Mouse (Mus musculus): ENCODE measurements around the gene Pfkfb3. TPM values are rescaled to one million over a fixed set of nuclear protein-coding genes. Genes with fewer than 3 reads are reported as not detected.

The Pfkfb3 gene
- polyA plus RNA-seq, 2 experiments: 11.4 to 19.6 TPM

DNA sequence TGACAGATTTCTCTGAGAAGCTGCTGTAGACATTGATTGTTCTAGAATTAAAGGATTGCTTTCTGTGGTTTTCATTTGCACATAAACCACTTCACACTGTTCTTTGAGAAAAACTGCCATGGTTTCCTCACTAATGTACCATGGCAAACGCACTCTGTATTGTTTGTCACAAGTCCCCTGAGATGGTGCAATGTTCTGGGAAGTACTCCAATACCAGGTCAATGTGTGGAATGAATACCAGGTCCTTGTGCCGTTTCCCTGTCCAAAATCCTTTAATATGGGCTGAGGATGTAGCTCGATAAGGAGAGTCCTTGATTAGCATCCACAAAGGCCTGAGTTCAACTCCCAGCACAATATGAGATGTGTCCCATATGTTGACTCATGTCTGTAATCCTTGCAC lies 105.2 kb downstream of the Pfkfb3 start:
- Histone ChIP-seq H3K9ac (ENCODE audit: low read depth, low read length, severe bottlenecking) (no peak overlapping the region), H3K36me3 (ENCODE audit: control insufficient read depth, insufficient read depth, low read length) (no peaks in the 10 kb centered on the region), H3K4me3 (replicated peaks; ENCODE audit: low read length) (no peak overlapping the region), H3K4me1 (ENCODE audit: control insufficient read depth, insufficient read depth, low read length) (no peaks in the 10 kb centered on the region), H3K27ac (replicated peaks; ENCODE audit: low read depth, low read length) (no peak overlapping the region), H3K9me3 (ENCODE audit: control insufficient read depth, low read length) (no peaks in the 10 kb centered on the region), H3K4me2 (replicated peaks; ENCODE audit: low read depth, low read length, severe bottlenecking) (no peak overlapping the region), H3K27me3 (ENCODE audit: control insufficient read depth, insufficient read depth, low read length) (no peaks in the 10 kb centered on the region)
- DNase-seq (ENCODE audit: low spot score) (no peak), ATAC-seq (ENCODE audit: low FRiP score, low read depth) (no peak)
- TF ChIP-seq POLR2A (IDR thresholded peaks at IDR 0.05; ENCODE audit: borderline replicate concordance, extremely low read depth, insufficient read depth, insufficient read length): no peak
- 79% methylated on average over 3 of the region's 3 CpGs for WGBS

DNA sequence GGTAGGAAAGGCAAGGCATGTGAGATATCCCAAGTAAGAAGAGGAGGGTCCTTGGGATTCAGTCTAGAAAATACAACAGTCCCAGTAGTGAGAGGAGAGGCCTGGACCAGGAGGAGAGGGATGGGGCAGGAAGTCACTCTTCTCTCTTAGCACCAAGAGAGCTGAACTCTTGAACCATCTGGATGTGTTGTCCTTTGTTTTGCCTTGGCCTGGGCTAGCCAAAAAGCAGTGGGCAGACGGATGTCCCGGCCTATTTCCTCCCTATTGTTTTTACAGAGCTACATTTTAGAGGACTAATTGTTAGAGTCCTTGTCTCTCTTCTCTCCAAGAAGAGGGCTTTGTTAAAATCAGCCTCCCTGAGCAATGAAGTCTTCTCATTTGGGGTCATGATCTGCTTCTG lies 106.0 kb downstream of the Pfkfb3 start:
- DNase-seq (ENCODE audit: low spot score) (no peak), ATAC-seq (ENCODE audit: low FRiP score, low read depth) (no peak)
- Histone ChIP-seq H3K36me3 (ENCODE audit: control insufficient read depth, insufficient read depth, low read length) (no peaks in the 10 kb centered on the region), H3K27me3 (ENCODE audit: control insufficient read depth, insufficient read depth, low read length) (no peaks in the 10 kb centered on the region), H3K4me3 (replicated peaks; ENCODE audit: low read length) (no peak overlapping the region), H3K4me2 (replicated peaks; ENCODE audit: low read depth, low read length, severe bottlenecking) (no peak overlapping the region), H3K27ac (replicated peaks; ENCODE audit: low read depth, low read length) (no peak overlapping the region), H3K9ac (ENCODE audit: low read depth, low read length, severe bottlenecking) (no peak overlapping the region), H3K4me1 (ENCODE audit: control insufficient read depth, insufficient read depth, low read length) (no peaks in the 10 kb centered on the region), H3K9me3 (ENCODE audit: control insufficient read depth, low read length) (no peaks in the 10 kb centered on the region)
- no peak for TF ChIP-seq POLR2A (IDR thresholded peaks at IDR 0.05; ENCODE audit: borderline replicate concordance, extremely low read depth, insufficient read depth, insufficient read length)
- 84% methylated on average over 2 of the region's 2 CpGs for WGBS

- TF ChIP-seq POLR2A (IDR thresholded peaks at IDR 0.05; ENCODE audit: borderline replicate concordance, extremely low read depth, insufficient read depth, insufficient read length): no peak
- H3K27ac ChIP-seq (replicated peaks; ENCODE audit: low read depth, low read length): no peak overlapping the region
- no peaks in the 10 kb centered on the region for H3K4me1 ChIP-seq (ENCODE audit: control insufficient read depth, insufficient read depth, low read length)
- H3K9me3 ChIP-seq (ENCODE audit: control insufficient read depth, low read length): no peaks in the 10 kb centered on the region
- WGBS: 79% methylated on average over 3 of the region's 3 CpGs
- ATAC-seq (ENCODE audit: low FRiP score, low read depth) (no peak), DNase-seq (ENCODE audit: low spot score) (no peak)
- no peaks in the 10 kb centered on the region for H3K36me3 ChIP-seq (ENCODE audit: control insufficient read depth, insufficient read depth, low read length)
- no peak overlapping the region for H3K9ac ChIP-seq (ENCODE audit: low read depth, low read length, severe bottlenecking)
- no peaks in the 10 kb centered on the region for H3K27me3 ChIP-seq (ENCODE audit: control insufficient read depth, insufficient read depth, low read length)
- H3K4me3 ChIP-seq (replicated peaks; ENCODE audit: low read length): no peak overlapping the region
- H3K4me2 ChIP-seq (replicated peaks; ENCODE audit: low read depth, low read length, severe bottlenecking): no peak overlapping the region
These were observed 108.2 kb downstream of the Pfkfb3 start for GRCm38 (mm10) chr2:11445722-11446121.

- H3K27me3 ChIP-seq (ENCODE audit: control insufficient read depth, insufficient read depth, low read length): no peaks in the 10 kb centered on the region
These were observed 112.0 kb downstream of the Pfkfb3 start for GRCm38 (mm10) chr2:11441864-11442263.

DNA sequence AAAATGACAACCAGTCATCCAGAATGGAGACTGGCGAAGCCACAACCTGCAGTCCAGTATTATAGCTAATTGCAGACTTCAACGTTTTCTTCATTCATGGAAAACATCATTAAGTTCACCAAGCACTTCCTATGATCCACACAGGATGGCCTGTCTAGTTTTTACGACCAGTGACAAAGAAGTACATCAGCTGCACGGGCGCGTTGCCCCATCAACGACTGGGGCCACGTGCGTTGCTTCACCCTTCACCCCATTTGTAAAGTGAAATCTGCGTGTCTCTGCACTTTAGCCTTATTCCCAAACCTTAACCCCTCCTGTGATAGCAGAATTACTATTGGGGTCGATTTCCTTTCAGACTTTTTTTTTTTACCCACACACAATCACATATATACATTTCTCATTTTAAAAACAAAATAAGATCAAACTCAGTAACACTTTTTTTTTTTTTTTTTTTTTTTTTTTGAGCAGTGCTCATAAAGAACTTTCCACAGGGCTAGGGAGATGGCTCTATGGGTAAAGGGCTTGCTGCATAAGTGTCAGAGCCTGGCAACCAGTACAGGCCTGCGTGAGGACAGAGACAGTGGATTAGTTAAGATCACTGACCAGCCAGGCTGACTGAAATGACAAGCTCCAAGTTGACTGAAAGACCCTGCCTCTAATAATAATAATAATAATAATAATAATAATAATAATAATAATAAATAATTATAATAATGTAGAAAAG lies 115.5 kb downstream of the Pfkfb3 start:
- ATAC-seq (ENCODE audit: low FRiP score, low read depth) (no peak), DNase-seq (ENCODE audit: low spot score) (no peak)
- Histone ChIP-seq H3K27ac (replicated peaks; ENCODE audit: low read depth, low read length) (no peak overlapping the region), H3K4me2 (replicated peaks; ENCODE audit: low read depth, low read length, severe bottlenecking) (no peak overlapping the region), H3K9me3 (ENCODE audit: control insufficient read depth, low read length) (no peaks in the 10 kb centered on the region), H3K36me3 (ENCODE audit: control insufficient read depth, insufficient read depth, low read length) (no peaks in the 10 kb centered on the region), H3K4me3 (replicated peaks; ENCODE audit: low read length) (no peak overlapping the region), H3K9ac (ENCODE audit: low read depth, low read length, severe bottlenecking) (no peak overlapping the region), H3K4me1 (ENCODE audit: control insufficient read depth, insufficient read depth, low read length) (no peaks in the 10 kb centered on the region), H3K27me3 (ENCODE audit: control insufficient read depth, insufficient read depth, low read length) (no peaks in the 10 kb centered on the region)
- TF ChIP-seq POLR2A (IDR thresholded peaks at IDR 0.05; ENCODE audit: borderline replicate concordance, extremely low read depth, insufficient read depth, insufficient read length): no peak
- WGBS: 46% methylated on average over 12 of the region's 12 CpGs

More at GRCm38 (mm10) chr2:11441864-11442263, 112.0 kb downstream of the Pfkfb3 start:
- H3K9ac ChIP-seq (ENCODE audit: low read depth, low read length, severe bottlenecking): no peak overlapping the region
- no peak for DNase-seq (ENCODE audit: low spot score)
- no peak overlapping the region for H3K4me2 ChIP-seq (replicated peaks; ENCODE audit: low read depth, low read length, severe bottlenecking)
- H3K4me3 ChIP-seq (replicated peaks; ENCODE audit: low read length): no peak overlapping the region
- H3K36me3 ChIP-seq (ENCODE audit: control insufficient read depth, insufficient read depth, low read length): no peaks in the 10 kb centered on the region
- H3K27ac ChIP-seq (replicated peaks; ENCODE audit: low read depth, low read length): no peak overlapping the region
- TF ChIP-seq POLR2A (IDR thresholded peaks at IDR 0.05; ENCODE audit: borderline replicate concordance, extremely low read depth, insufficient read depth, insufficient read length): no peak
- no peak for ATAC-seq (ENCODE audit: low FRiP score, low read depth)
- H3K4me1 ChIP-seq (ENCODE audit: control insufficient read depth, insufficient read depth, low read length): no peaks in the 10 kb centered on the region
- WGBS: 72% methylated on average over 4 of the region's 4 CpGs
- H3K9me3 ChIP-seq (ENCODE audit: control insufficient read depth, low read length): no peaks in the 10 kb centered on the region
